Mouse (Mus musculus) limb, embryonic 12.5 days (tissue): Measurements from ENCODE around the gene Arrb1. TPM values are rescaled to one million over a fixed set of nuclear protein-coding genes. Genes with fewer than 3 reads are reported as not detected.

Source experiments
- ATAC-seq: fragments of 200-750 bp; cut with Nextera tagmentation; 2 replicates; pipeline ENCODE4 v1.8.0; 2017; ENCODE audit warnings: low read depth, moderate TSS enrichment; ENCODE audit not compliant: insufficient number of reproducible peaks, insufficient read depth, low FRiP score, low TSS enrichment
- H3K27ac ChIP-seq: fragments of 300-500 bp; sonication (generic); 2 replicates; pipeline ENCODE4 v1.5.1; 2016; ENCODE audit warnings: mild to moderate bottlenecking, moderate library complexity
- H3K27me3 ChIP-seq: fragments of 300-500 bp; sonication (generic); 2 replicates; pipeline ENCODE4 v1.6.1; 2016; ENCODE audit warnings: mild to moderate bottlenecking, moderate library complexity
- H3K36me3 ChIP-seq: fragments of 300-500 bp; sonication (generic); 2 replicates; pipeline ENCODE4 v1.6.1; 2016; ENCODE audit warnings: mild to moderate bottlenecking, moderate library complexity
- H3K4me1 ChIP-seq: fragments of 300-500 bp; sonication (generic); replicated peaks from 2 replicates; pipeline ENCODE4 v1.6.1; 2016
- H3K4me2 ChIP-seq: fragments of 300-500 bp; sonication (generic); 2 replicates; pipeline ENCODE4 v1.6.1; 2016; ENCODE audit warnings: mild to moderate bottlenecking, moderate library complexity
- H3K4me3 ChIP-seq: fragments of 300-500 bp; sonication (generic); replicated peaks from 2 replicates; pipeline ENCODE4 v1.5.1; 2016; ENCODE audit warnings: mild to moderate bottlenecking
- H3K9ac ChIP-seq: fragments of 300-500 bp; sonication (generic); replicated peaks from 2 replicates; pipeline ENCODE4 v1.6.1; 2016; ENCODE audit warnings: mild to moderate bottlenecking, moderate library complexity
- H3K9me3 ChIP-seq: fragments of 300-500 bp; sonication (generic); 2 replicates; pipeline ENCODE4 v1.6.1; 2016; ENCODE audit warnings: mild to moderate bottlenecking, moderate library complexity
- WGBS: fragments of 180-500 bp; shearing (Covaris S2); methylation state at CpG from one replicate; pipeline ENCODE4 v1.1.7; 2016; 5-methylcytosine and 5-hydroxymethylcytosine counted together
- polyA plus RNA-seq: library from polyadenylated mRNA; unstranded; fragments of >200 nt; fragmentation: Nextera tagmentation; extraction: Ambion mirVana; gene quantifications from 2 replicates; pipeline ENCODE4 v1.2.1, GENCODE M21; 2016

The Arrb1 gene
- polyA plus RNA-seq, 1 experiment from 2014 or later, result 8.1 TPM

- no peak overlapping the region for H3K4me3 ChIP-seq
- peaks cover 39% of the 10 kb centered on the region for H3K4me1 ChIP-seq
- peaks cover 8% of the 10 kb centered on the region; the same call in 1 of the 2 replicates for H3K36me3 ChIP-seq
- no peaks in the 10 kb centered on the region for H3K9me3 ChIP-seq
- H3K27ac ChIP-seq, result peak overlapping the region; percentile 89
- H3K27me3 ChIP-seq, result no peaks in the 10 kb centered on the region; the same call in 1 of the 2 replicates
- peak overlapping the region; percentile 31 for H3K4me2 ChIP-seq
- 5% methylated on average over 4 of the region's 4 CpGs for WGBS
- ATAC-seq, result no peak
- no peak overlapping the region for H3K9ac ChIP-seq
Measured at GRCm38 (mm10) chr7:99553885-99554269, 18.6 kb downstream of the Arrb1 start.

DNA sequence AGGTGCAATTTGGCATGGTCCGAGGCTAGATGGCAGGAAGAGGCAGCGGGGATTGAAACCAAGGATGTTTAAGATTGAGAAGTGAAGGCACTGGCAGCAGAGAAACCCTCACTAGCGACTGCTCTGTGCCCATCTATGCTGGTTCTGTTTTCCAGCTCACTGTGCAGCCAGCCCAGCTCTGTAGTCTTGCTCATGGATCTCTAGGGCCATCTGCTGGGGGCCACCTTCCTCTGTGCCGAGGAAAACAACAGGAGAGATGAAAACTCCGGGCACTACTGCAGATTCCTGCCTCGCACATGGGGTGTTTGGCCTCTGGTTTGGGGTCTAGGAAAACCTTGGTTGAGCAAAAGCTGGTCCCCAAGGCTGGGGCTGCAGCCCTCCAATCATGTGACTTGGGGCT, 20.6 kb downstream of the Arrb1 start:
- Histone ChIP-seq H3K27ac (peak overlapping the region; percentile 35; the same call in 1 of the 2 replicates), H3K4me1 (peaks cover 45% of the 10 kb centered on the region), H3K4me2 (no peak overlapping the region), H3K9ac (no peak overlapping the region), H3K4me3 (no peak overlapping the region), H3K9me3 (no peaks in the 10 kb centered on the region), H3K27me3 (no peaks in the 10 kb centered on the region; the same call in 1 of the 2 replicates), H3K36me3 (peaks cover 4% of the 10 kb centered on the region; the same call in 1 of the 2 replicates)
- no peak for ATAC-seq
- WGBS, result 20% methylated on average over 6 of the region's 6 CpGs

DNA sequence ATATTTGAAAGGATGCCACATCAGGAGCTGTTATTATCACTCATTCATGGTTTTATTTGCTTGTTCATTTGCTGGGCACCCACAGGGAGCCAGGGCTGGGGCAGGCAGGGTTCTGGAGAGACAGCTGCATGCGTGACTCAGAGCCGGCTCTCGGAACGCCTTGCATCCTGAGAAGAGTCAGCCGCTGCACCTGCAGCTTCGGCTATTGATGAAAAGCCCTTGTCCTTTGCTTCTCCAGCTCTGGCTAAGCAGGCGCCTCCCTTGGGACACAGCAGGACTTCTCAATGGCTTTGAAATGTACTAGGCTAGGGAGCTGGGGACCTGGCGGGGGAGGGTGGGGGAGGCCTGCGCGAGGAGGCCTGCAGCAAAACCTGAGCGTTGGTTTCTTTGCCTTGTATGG, 23.8 kb downstream of the Arrb1 start:
- H3K4me1 ChIP-seq, result peaks cover 41% of the 10 kb centered on the region
- no peak overlapping the region for H3K27ac ChIP-seq
- 21% methylated on average over 11 of the region's 11 CpGs for WGBS
- H3K4me3 ChIP-seq, result no peak overlapping the region
- no peaks in the 10 kb centered on the region for H3K36me3 ChIP-seq
- no peaks in the 10 kb centered on the region; the same call in 1 of the 2 replicates for H3K27me3 ChIP-seq
- H3K9ac ChIP-seq, result no peak overlapping the region
- no peak overlapping the region for H3K4me2 ChIP-seq
- no peaks in the 10 kb centered on the region for H3K9me3 ChIP-seq
- no peak for ATAC-seq

DNA sequence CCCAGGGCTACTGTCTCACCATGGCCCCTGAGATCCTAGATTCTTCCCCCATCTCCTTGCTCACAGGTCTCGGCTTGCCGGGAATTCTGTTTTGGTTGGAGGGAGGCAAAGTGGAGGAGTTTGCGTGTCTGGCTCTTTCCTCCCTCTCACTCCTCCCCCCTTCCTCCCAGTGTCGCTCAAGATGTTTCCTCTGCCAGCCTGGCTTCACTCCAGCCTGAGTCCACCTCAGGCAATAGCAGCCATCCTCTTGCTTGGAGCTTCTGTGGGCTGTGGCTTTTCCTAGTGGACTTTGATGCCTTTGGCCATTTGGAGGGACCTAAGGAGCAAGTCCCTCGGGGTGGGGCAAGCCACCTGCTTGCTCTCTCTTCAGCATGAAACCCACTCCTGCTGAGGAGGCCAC, 27.2 kb downstream of the Arrb1 start:
- H3K9ac ChIP-seq, result peak overlapping the region; percentile 5; the same call in 1 of the 2 replicates
- H3K4me1 ChIP-seq, result peaks cover 33% of the 10 kb centered on the region
- no peak for ATAC-seq
- H3K36me3 ChIP-seq, result no peaks in the 10 kb centered on the region
- H3K4me3 ChIP-seq, result no peak overlapping the region
- 16% methylated on average over 5 of the region's 5 CpGs for WGBS
- no peaks in the 10 kb centered on the region; the same call in 1 of the 2 replicates for H3K27me3 ChIP-seq
- no peaks in the 10 kb centered on the region for H3K9me3 ChIP-seq
- H3K27ac ChIP-seq, result peak overlapping the region; percentile 62; the same call in 1 of the 2 replicates
- H3K4me2 ChIP-seq, result no peak overlapping the region

GRCm38 (mm10) chr7:99563224-99563623, 28.0 kb downstream of the Arrb1 start:
- Histone ChIP-seq H3K4me3 (no peak overlapping the region), H3K27ac (no peak overlapping the region), H3K36me3 (no peaks in the 10 kb centered on the region), H3K27me3 (no peaks in the 10 kb centered on the region), H3K9ac (no peak overlapping the region), H3K9me3 (no peaks in the 10 kb centered on the region), H3K4me1 (peaks cover 33% of the 10 kb centered on the region), H3K4me2 (no peak overlapping the region)
- WGBS, result 55% methylated on average over 7 of the region's 7 CpGs
- ATAC-seq, result no peak

GRCm38 (mm10) chr7:99565325-99565881, 30.1 kb downstream of the Arrb1 start:
- Histone ChIP-seq H3K36me3 (no peaks in the 10 kb centered on the region), H3K9me3 (no peaks in the 10 kb centered on the region), H3K9ac (no peak overlapping the region), H3K4me3 (no peak overlapping the region), H3K4me2 (no peak overlapping the region), H3K27ac (no peak overlapping the region), H3K4me1 (peaks cover 27% of the 10 kb centered on the region), H3K27me3 (no peaks in the 10 kb centered on the region)
- 64% methylated on average over 8 of the region's 8 CpGs for WGBS
- no peak for ATAC-seq

- Histone ChIP-seq H3K27me3 (no peaks in the 10 kb centered on the region), H3K4me2 (no peak overlapping the region), H3K9ac (no peak overlapping the region), H3K36me3 (no peaks in the 10 kb centered on the region), H3K4me1 (peaks cover 21% of the 10 kb centered on the region), H3K9me3 (no peaks in the 10 kb centered on the region), H3K4me3 (no peak overlapping the region), H3K27ac (0 out of 2 replicates have a peak overlapping the region, but pooled peaks have one; percentile 41)
- no peak for ATAC-seq
- 57% methylated on average over 5 of the region's 5 CpGs for WGBS
Measured at GRCm38 (mm10) chr7:99570680-99571079, 35.4 kb downstream of the Arrb1 start.

GRCm38 (mm10) chr7:99572931-99573330, 37.7 kb downstream of the Arrb1 start:
- Histone ChIP-seq H3K36me3 (no peaks in the 10 kb centered on the region), H3K4me1 (peaks cover 18% of the 10 kb centered on the region), H3K9ac (no peak overlapping the region), H3K27ac (no peak overlapping the region), H3K9me3 (no peaks in the 10 kb centered on the region), H3K27me3 (no peaks in the 10 kb centered on the region), H3K4me3 (no peak overlapping the region), H3K4me2 (no peak overlapping the region)
- WGBS, result 18% methylated on average over 10 of the region's 10 CpGs
- ATAC-seq, result no peak

GRCm38 (mm10) chr7:99573351-99573750, 38.1 kb downstream of the Arrb1 start:
- Histone ChIP-seq H3K27ac (no peak overlapping the region), H3K27me3 (no peaks in the 10 kb centered on the region), H3K4me2 (no peak overlapping the region), H3K9ac (no peak overlapping the region), H3K4me3 (no peak overlapping the region), H3K9me3 (no peaks in the 10 kb centered on the region), H3K36me3 (no peaks in the 10 kb centered on the region), H3K4me1 (peaks cover 18% of the 10 kb centered on the region)
- ATAC-seq, result no peak
- 52% methylated on average over 4 of the region's 4 CpGs for WGBS

DNA sequence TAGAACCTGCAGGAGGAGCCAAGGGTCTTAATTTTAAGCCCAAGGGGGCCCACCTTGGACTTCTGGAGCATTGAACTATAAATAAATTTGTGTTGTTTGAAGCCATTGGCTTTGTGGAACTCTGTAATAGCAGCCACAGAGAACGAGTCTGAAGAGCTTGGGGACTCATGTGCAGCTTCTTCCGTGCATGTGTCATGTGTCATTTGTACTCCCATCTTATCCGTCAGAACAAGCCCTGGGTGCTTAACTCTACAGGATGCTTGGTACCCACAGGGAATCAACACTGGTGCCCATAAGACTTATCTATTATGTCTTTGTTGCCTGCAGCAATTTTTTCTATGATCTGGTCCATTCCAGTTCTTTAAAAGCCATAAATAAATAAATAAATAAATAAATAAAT, 43.0 kb downstream of the Arrb1 start:
- Histone ChIP-seq H3K36me3 (no peaks in the 10 kb centered on the region), H3K4me3 (no peak overlapping the region), H3K9me3 (no peaks in the 10 kb centered on the region), H3K4me2 (no peak overlapping the region), H3K4me1 (peaks cover 13% of the 10 kb centered on the region), H3K9ac (no peak overlapping the region), H3K27ac (no peak overlapping the region), H3K27me3 (peaks cover 11% of the 10 kb centered on the region)
- no peak for ATAC-seq
- 86% methylated on average over 3 of the region's 3 CpGs for WGBS

DNA sequence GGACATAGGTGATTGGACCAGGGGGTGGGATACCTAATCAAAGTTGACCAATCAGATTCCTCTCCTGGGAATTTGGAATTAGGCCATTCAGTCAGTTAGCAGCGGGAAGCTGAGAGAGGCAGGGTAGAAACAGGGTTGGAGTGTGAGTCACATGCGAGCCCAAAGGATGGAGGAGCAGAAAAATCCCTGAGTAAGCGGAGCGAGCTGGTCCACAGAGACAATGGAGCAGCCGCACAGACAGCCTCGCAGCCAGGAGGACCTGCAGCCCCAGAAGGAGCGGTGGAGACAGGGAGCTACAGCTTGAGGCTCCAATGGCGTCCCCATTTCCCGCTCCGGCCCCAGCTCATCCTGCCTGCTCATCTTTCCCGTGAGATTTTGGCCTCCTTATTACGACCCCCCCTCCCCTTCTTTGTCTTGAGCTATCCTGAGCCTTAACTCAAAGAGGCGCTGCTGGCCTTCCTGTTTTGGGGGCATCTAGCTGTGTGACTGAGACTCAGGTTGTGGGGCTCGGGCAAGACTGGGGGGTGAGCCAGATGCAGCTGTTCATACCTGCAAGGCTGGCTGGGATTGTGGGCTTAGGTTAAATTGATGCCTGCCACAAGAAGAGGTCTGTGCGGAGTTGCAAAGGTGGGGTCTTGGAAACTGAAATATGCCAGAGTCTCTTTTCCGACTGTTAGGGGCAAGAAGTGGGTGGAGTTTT, 44.4 kb downstream of the Arrb1 start:
- Histone ChIP-seq H3K4me2 (peak overlapping the region; percentile 43), H3K4me1 (peaks cover 13% of the 10 kb centered on the region), H3K27me3 (peaks cover 11% of the 10 kb centered on the region), H3K9ac (no peak overlapping the region), H3K9me3 (no peaks in the 10 kb centered on the region), H3K36me3 (peaks cover 4% of the 10 kb centered on the region; the same call in 1 of the 2 replicates), H3K4me3 (no peak overlapping the region; the same call in 1 of the 2 replicates), H3K27ac (0 out of 2 replicates have a peak overlapping the region, but pooled peaks have one; percentile 4)
- no peak for ATAC-seq
- WGBS, result 7% methylated on average over 16 of the region's 16 CpGs
